Mouse (Mus musculus) left cerebral cortex, postnatal 25 days (tissue): ENCODE results near the gene Sf1. TPM values are rescaled to one million over a fixed set of nuclear protein-coding genes. Genes with fewer than 3 reads are reported as not detected.
A peak's percentile ranks its signal among the peaks of the same experiment; 100 is the strongest.

Source experiments
- DNase-seq, 2 experiments: peaks; one replicate each; pipeline ENCODE4 v3.0.0; 2022; ENCODE audit warnings: low spot score in 2 of 2, mixed read lengths in 1 of 2
- intact Hi-C: fragments of 180-260 bp; cut with DNase I; formaldehyde crosslinking; loops from one replicate; pipeline ENCODE4 v1.15.1; 2025
- total RNA-seq, 2 experiments: library from RNA; stranded (reverse); gene quantifications; 2 replicates each; pipeline ENCODE4 v1.2.3; 2021

Gene Sf1
- total RNA-seq, 2 experiments from 2014 or later = 180 to 195 TPM

GRCm38 (mm10) chr19:6412798-6413197 is 49.3 kb downstream of the Sf1 start:
- no peak for DNase-seq
- intact Hi-C loops = no loop called here

- intact Hi-C loops = loop anchor here (5.0 kb wide), 1 partner anchor 43 kb away; no protein-coding TSS in a partner anchor
- DNase-seq = no peak
Observed at GRCm38 (mm10) chr19:6415454-6415853, 52.0 kb downstream of the Sf1 start.

- peak in 1 of 2 experiments; percentile 43 for DNase-seq
- intact Hi-C loops = loop anchor here (5.0 kb wide), 1 partner anchor 44 kb away; no protein-coding TSS in a partner anchor
Observed at GRCm38 (mm10) chr19:6416124-6416770, 52.8 kb downstream of the Sf1 start.

GRCm38 (mm10) chr19:6416894-6417761 is 53.6 kb downstream of the Sf1 start:
- no peak for DNase-seq
- intact Hi-C loops = loop anchor here (5.0 kb wide), 1 partner anchor 45 kb away; no protein-coding TSS in a partner anchor

- peak; percentile 94 to 97 for DNase-seq
- intact Hi-C loops = loop anchor here (1.0 to 5.0 kb wide), 3 partner anchors 34 to 46 kb away; no protein-coding TSS in a partner anchor
Observed at GRCm38 (mm10) chr19:6418233-6418879, 54.9 kb downstream of the Sf1 start, which contains the start of gene Nrxn2. Nrxn2 (plus strand) TSS chr19:6418731.

- intact Hi-C loops = loop anchor here (1.0 to 5.0 kb wide), 3 partner anchors 33 to 47 kb away; no protein-coding TSS in a partner anchor
- no peak for DNase-seq
Observed at GRCm38 (mm10) chr19:6418984-6419692, 55.6 kb downstream of the Sf1 start.

- intact Hi-C loops = loop anchor here (2.0 to 5.0 kb wide), 2 partner anchors 45 to 48 kb away; no protein-coding TSS in a partner anchor
- DNase-seq = peak in 1 of 2 experiments; percentile 35
Observed at GRCm38 (mm10) chr19:6419805-6420310, 56.4 kb downstream of the Sf1 start.

GRCm38 (mm10) chr19:6420481-6421210 is 57.2 kb downstream of the Sf1 start:
- DNase-seq = peak in 1 of 2 experiments; percentile 71
- intact Hi-C loops = no loop called here

- DNase-seq = peak in 1 of 2 experiments; percentile 90
Observed at GRCm38 (mm10) chr19:6421211-6421590, 57.7 kb downstream of the Sf1 start.

GRCm38 (mm10) chr19:6422014-6422413 is 58.5 kb downstream of the Sf1 start:
- peak in 1 of 2 experiments; percentile 20 for DNase-seq
- intact Hi-C loops = no loop called here

More at GRCm38 (mm10) chr19:6421211-6421590, 57.7 kb downstream of the Sf1 start:
- intact Hi-C loops = no loop called here

GRCm38 (mm10) chr19:6423241-6423640 is 59.8 kb downstream of the Sf1 start:
- DNase-seq = peak in 1 of 2 experiments; percentile 92
- intact Hi-C loops = no loop called here

GRCm38 (mm10) chr19:6424137-6424881 is 60.8 kb downstream of the Sf1 start:
- DNase-seq = no peak
- intact Hi-C loops = no loop called here

- no peak for DNase-seq
- intact Hi-C loops = no loop called here
Observed at GRCm38 (mm10) chr19:6425595-6425994, 62.1 kb downstream of the Sf1 start.

- DNase-seq = peak in 1 of 2 experiments; percentile 24
- intact Hi-C loops = no loop called here
Observed at GRCm38 (mm10) chr19:6426703-6427500, 63.4 kb downstream of the Sf1 start.
